Mouse (Mus musculus) liver, embryonic 11.5 days (tissue): Measurements from ENCODE around the gene Hist1h3h. TPM values are rescaled to one million over a fixed set of nuclear protein-coding genes. Genes with fewer than 3 reads are reported as not detected.
"Not testable (repeated sequence)": the region's sequence is repeated elsewhere in the genome, so short reads cannot be mapped to it uniquely, and the experiment has no call there.

ENCODE experiments used
- ATAC-seq: fragments of 200-750 bp; cut with Nextera tagmentation; replicated peaks from 2 replicates; pipeline ENCODE4 v1.8.0; 2017; ENCODE audit warnings: moderate number of reproducible peaks, mild to moderate bottlenecking, moderate TSS enrichment, moderate library complexity; ENCODE audit not compliant: low FRiP score
- DNase-seq: peaks from one replicate; pipeline ENCODE4 v3.0.0-alpha.2; 2017; ENCODE audit warnings: low spot score
- H3K27ac ChIP-seq: fragments of 300-500 bp; sonication (generic); 2 replicates; pipeline ENCODE4 v1.5.1; 2014; ENCODE audit warnings: mild to moderate bottlenecking, low read depth, low read length, control low read depth
- H3K27me3 ChIP-seq: fragments of 300-500 bp; sonication (generic); replicated peaks from 2 replicates; pipeline ENCODE4 v1.6.1; 2014; ENCODE audit warnings: low read length, mixed read lengths; ENCODE audit not compliant: control insufficient read depth, insufficient read depth
- H3K36me3 ChIP-seq: fragments of 300-500 bp; sonication (generic); 2 replicates; pipeline ENCODE4 v1.6.1; 2014; ENCODE audit warnings: mild to moderate bottlenecking, low read length, moderate library complexity, mixed read lengths; ENCODE audit not compliant: control insufficient read depth, insufficient read depth
- H3K4me1 ChIP-seq: fragments of 300-500 bp; sonication (generic); replicated peaks from 2 replicates; pipeline ENCODE4 v1.6.1; 2014; ENCODE audit warnings: low read length, mixed read lengths; ENCODE audit not compliant: control insufficient read depth, insufficient read depth
- H3K4me2 ChIP-seq: fragments of 300-500 bp; sonication (generic); 2 replicates; pipeline ENCODE4 v1.6.1; 2014; ENCODE audit warnings: mild to moderate bottlenecking, control low read depth, moderate library complexity
- H3K4me3 ChIP-seq: fragments of 300-500 bp; sonication (generic); 2 replicates; pipeline ENCODE4 v1.5.1; 2014; ENCODE audit warnings: low read depth, low read length, control low read depth
- H3K9ac ChIP-seq: fragments of 300-500 bp; sonication (generic); 2 replicates; pipeline ENCODE4 v1.6.1; 2014; ENCODE audit warnings: low read depth, low read length, control low read depth
- H3K9me3 ChIP-seq: fragments of 300-500 bp; sonication (generic); 2 replicates; pipeline ENCODE4 v1.6.1; 2016; ENCODE audit warnings: low read length, inconsistent platforms, mixed read lengths; ENCODE audit not compliant: control insufficient read depth
- WGBS: fragments of 180-500 bp; shearing (Covaris S2); extraction: QIAGEN DNeasy Blood & Tissue Kit; methylation state at CpG from one replicate; pipeline ENCODE4 v1.1.7; 2014; 5-methylcytosine and 5-hydroxymethylcytosine counted together
- polyA plus RNA-seq: library from polyadenylated mRNA; unstranded; fragments of >200 nt; fragmentation: Nextera tagmentation; extraction: Ambion mirVana; gene quantifications from 2 replicates; pipeline ENCODE4 v1.2.1, GENCODE M21; 2014

Gene Hist1h3h
- polyA plus RNA-seq, 1 experiment from 2014 or later, result 6.5 TPM

DNA sequence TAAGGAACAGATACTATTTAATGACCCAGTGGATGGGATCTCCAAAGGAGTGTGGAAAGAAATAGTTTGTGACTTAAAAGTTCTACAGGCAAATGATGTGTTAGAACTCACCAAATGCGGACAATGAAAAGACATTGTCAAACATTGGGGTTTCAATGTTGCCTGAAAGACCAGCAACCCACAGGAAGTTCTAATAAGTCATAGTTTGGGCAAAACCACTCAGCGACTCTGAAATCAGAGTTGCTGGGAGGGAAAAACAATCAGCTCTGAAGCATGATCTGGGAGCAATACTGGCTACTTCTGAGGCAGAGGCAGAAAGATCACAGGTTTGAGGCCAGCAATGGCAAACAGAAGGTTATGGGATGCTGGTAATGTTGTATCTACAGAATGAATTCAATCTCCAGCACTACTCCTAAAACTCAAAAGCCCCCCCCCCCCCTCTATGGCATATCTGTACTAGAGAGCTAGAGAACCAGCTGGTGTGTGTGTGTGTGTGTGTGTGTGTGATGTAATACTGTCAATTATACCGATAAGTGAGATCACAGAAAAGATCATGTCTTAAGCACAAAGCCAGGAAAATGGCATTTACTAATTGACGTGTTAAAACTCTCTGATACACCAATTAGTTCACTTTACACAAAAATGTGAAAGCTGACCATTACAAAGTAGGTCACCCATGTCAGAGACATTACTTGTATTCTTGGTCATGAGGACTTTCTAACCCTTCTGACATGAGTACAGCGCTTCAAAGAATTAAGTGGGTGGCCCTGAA, 32.1 kb downstream of the Hist1h3h start:
- Histone ChIP-seq H3K27ac (peak overlapping the region; percentile 97), H3K4me1 (peaks cover 11% of the 10 kb centered on the region), H3K4me3 (peak overlapping the region; percentile 58), H3K36me3 (no peaks in the 10 kb centered on the region), H3K9ac (peak overlapping the region; percentile 81), H3K9me3 (no peaks in the 10 kb centered on the region), H3K27me3 (no peaks in the 10 kb centered on the region), H3K4me2 (peak overlapping the region; percentile 83)
- WGBS, result 5% methylated on average over 5 of the region's 5 CpGs
- ATAC-seq (0 out of 2 replicates have a peak, but pooled peaks have one; percentile 9), DNase-seq (peak; percentile 57)

DNA sequence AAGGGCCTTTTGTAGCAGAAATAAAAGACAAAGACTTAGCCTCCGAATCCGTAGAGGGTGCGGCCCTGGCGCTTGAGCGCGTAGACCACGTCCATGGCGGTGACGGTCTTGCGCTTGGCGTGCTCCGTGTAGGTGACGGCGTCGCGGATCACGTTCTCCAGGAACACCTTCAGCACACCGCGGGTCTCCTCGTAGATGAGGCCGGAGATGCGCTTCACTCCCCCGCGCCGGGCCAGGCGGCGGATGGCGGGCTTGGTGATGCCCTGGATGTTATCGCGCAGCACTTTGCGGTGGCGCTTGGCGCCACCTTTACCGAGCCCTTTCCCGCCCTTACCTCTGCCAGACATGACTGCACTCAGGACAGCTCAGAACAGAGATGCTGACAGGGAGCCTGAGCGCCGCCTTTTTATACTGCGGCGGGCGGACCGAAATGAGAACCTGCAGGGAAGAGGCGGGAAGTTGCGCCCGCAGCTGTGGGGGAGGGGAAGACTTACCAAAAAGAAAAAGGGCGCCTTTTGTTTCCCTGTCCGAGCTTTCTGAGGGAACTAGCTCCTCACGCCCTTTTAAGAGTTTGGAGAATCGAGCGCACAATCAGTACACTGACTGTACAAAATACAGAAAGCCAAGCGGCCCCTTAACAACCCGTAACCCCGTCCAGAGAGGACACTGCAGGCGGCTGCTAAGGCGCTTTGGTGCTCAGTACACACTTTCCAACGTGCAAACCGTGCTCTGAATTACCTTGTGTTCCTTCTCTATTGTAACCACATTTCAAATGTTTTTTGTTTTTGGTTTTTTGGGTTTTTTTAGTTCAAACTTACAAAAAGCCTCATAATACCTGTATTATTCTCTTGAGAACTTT, 32.9 kb downstream of the Hist1h3h start, which contains the start of gene Hist1h4k:
Hist1h4k (minus strand) TSS at position 347 of the 859 bp plus-strand sequence.
- Histone ChIP-seq H3K4me1 (peaks cover 11% of the 10 kb centered on the region), H3K27ac (peak within 1 kb of the TSS; percentile 97), H3K4me3 (peak within 1 kb of the TSS; percentile 58), H3K4me2 (peak within 1 kb of the TSS; percentile 83), H3K9ac (peak within 1 kb of the TSS; percentile 81)
- not testable (repeated sequence) for H3K27me3 ChIP-seq, H3K9me3 ChIP-seq, H3K36me3 ChIP-seq
- ATAC-seq (peak; percentile 71), DNase-seq (peak; percentile 98)
- under 1% methylated on average over 45 of the region's 56 CpGs for WGBS

DNA sequence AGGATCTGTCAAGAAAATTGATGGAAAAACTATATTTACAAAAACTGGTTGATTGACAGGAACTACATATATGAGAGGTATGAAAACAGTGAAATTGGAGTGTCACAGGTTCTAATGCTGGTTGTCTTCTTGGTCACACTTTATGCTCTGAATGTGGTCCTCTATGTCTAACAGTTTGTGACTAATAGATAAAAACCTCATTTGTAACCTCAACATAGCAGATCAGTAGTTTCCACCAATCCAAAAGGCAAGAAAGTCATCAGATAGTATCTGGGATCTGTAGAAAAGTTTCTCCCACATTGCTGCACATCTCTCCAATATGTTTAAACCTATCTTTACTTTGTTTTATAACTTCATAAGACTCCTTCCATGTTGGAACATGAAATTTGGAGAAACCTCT, 34.0 kb downstream of the Hist1h3h start:
- Histone ChIP-seq H3K4me1 (peaks cover 11% of the 10 kb centered on the region), H3K4me2 (peak overlapping the region; percentile 22; the same call in 1 of the 2 replicates), H3K27me3 (no peaks in the 10 kb centered on the region), H3K4me3 (no peak overlapping the region), H3K9me3 (no peaks in the 10 kb centered on the region), H3K36me3 (no peaks in the 10 kb centered on the region), H3K9ac (peak overlapping the region; percentile 66), H3K27ac (peak overlapping the region; percentile 97)
- DNase-seq, result no peak
- ATAC-seq, result no peak

DNA sequence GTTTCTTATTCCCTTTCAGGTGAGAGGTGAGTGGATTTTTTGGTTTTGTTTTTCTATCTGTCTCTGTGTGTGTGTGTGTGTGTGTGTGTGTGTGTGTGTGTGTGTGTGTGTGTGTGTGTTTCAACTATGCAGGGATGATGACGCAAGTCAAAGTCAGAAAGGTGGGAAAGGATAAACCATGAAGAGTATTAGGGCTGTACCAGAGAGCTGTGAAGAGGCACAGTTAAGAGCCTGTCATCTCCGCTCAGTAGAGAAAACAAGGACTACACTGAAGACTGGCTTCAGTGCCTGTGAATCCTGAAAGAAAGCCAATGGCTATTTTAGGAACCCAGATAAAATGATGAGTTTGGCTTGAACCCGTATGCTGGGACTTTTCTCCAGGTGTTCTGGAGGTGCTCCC, 34.4 kb downstream of the Hist1h3h start:
- H3K4me1 ChIP-seq, result peaks cover 11% of the 10 kb centered on the region
- peak overlapping the region; percentile 61; the same call in 1 of the 2 replicates for H3K4me2 ChIP-seq
- peak overlapping the region; percentile 97 for H3K27ac ChIP-seq
- H3K9me3 ChIP-seq, result no peaks in the 10 kb centered on the region
- peak overlapping the region; percentile 41 for H3K4me3 ChIP-seq
- DNase-seq (no peak), ATAC-seq (no peak)
- no peaks in the 10 kb centered on the region for H3K27me3 ChIP-seq
- H3K9ac ChIP-seq, result peak overlapping the region; percentile 66
- no peaks in the 10 kb centered on the region for H3K36me3 ChIP-seq
- WGBS, result 53% methylated on average over 3 of the region's 3 CpGs

DNA sequence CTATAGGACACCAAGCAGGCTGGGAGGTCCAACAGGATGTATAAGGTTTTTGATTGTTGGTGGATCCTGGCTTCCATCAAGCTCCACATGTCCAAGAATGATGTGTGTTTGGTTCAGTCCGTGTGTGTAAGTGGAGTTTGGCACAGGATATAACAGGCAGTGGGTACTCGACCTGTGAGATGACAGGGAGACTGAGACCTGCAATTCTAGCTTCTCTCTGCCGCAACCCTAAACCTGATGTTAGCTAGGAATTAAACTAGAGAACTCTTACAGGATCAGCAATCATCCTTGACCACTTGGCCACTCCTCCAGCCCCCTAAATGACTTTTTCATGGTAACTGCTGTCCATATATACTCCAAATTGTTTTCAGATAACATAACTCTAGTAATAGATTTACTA, 34.9 kb downstream of the Hist1h3h start:
- peak; percentile 50 for DNase-seq
- peaks cover 11% of the 10 kb centered on the region for H3K4me1 ChIP-seq
- WGBS, result 39% methylated on average over 3 of the region's 3 CpGs

DNA sequence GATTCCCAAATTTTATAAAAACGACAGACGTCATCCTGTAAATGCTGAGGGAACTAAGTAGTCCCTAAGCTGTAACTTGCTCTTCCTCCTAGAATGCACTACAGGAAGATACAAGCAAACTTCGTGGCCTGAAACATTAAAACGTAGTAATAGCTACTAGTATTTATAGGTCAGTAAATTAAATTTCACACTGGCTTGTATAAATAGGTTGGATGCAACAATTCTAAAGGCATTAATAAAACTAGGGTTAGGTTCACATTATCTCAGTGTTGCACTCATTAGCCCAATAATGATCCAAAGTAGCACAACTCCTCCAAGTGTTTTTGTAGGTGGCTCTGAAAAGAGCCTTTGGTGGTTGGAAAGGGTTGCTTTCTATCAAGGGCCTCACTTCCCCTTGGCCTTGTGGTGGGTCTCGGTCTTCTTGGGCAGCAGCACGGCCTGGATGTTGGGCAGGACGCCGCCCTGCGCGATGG, 35.6 kb downstream of the Hist1h3h start:
- 2% methylated on average over 10 of the region's 10 CpGs for WGBS
- H3K27ac ChIP-seq, result peak overlapping the region; percentile 97
- H3K9ac ChIP-seq, result peak overlapping the region; percentile 66
- H3K27me3 ChIP-seq, result no peaks in the 10 kb centered on the region
- no peak for DNase-seq
- no peaks in the 10 kb centered on the region for H3K36me3 ChIP-seq
- H3K9me3 ChIP-seq, result no peaks in the 10 kb centered on the region
- peak overlapping the region; percentile 61 for H3K4me2 ChIP-seq
- H3K4me3 ChIP-seq, result peak overlapping the region; percentile 41
- peaks cover 11% of the 10 kb centered on the region for H3K4me1 ChIP-seq
- no peak for ATAC-seq

More for the DNA sequence above, 34.9 kb downstream of the Hist1h3h start:
- Histone ChIP-seq H3K36me3 (no peaks in the 10 kb centered on the region), H3K27ac (peak overlapping the region; percentile 97), H3K9me3 (no peaks in the 10 kb centered on the region), H3K4me3 (peak overlapping the region; percentile 41), H3K4me2 (peak overlapping the region; percentile 61), H3K27me3 (no peaks in the 10 kb centered on the region), H3K9ac (peak overlapping the region; percentile 66)
- ATAC-seq, result no peak

DNA sequence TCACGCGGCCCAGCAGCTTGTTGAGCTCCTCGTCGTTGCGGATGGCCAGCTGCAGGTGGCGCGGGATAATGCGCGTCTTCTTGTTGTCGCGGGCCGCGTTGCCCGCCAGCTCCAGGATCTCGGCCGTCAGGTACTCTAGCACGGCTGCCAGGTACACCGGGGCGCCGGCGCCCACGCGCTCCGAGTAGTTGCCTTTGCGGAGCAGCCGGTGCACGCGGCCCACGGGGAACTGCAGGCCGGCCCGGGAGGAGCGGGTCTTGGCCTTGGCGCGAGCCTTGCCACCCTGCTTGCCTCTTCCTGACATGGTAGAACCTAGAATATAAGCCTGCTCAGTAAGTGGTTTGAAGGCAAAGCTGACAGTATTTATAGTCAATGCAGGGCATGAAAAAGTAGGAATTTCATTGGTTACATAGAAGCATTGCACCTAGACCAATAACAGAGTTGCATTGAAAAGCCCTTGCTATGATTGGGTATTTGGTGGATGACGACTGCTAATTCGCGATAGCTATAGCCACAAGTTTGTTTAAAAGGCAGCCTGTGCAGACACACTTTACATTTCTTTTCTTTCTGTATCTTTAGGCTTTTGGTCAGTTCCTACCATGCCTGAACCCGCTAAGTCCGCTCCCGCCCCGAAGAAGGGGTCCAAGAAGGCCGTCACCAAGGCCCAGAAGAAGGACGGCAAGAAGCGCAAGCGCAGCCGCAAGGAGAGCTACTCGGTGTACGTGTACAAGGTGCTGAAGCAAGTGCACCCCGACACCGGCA, 36.2 kb downstream of the Hist1h3h start, which contains the start of the genes Hist1h2ak and Hist1h2bn:
Hist1h2ak (minus strand) TSS at position 304 of the 762 bp plus-strand sequence.
Hist1h2bn (plus strand) TSS at position 600 of the 762 bp plus-strand sequence.
- H3K9me3 ChIP-seq, H3K36me3 ChIP-seq, H3K27me3 ChIP-seq, H3K4me1 ChIP-seq: not testable (repeated sequence)
- Histone ChIP-seq H3K9ac (peak within 1 kb of the TSS; percentile 70), H3K27ac (peak within 1 kb of the TSS; percentile 99), H3K4me3 (peak within 1 kb of the TSS; percentile 42), H3K4me2 (peak within 1 kb of the TSS; percentile 61)
- peak; percentile 83 for ATAC-seq
- peak; percentile 74 for DNase-seq
- WGBS, result under 1% methylated on average over 39 of the region's 50 CpGs
